Mouse (Mus musculus) thymus, adult 2 months (tissue): Measurements from ENCODE around the gene Kpna7. TPM values are rescaled to one million over a fixed set of nuclear protein-coding genes. Genes with fewer than 3 reads are reported as not detected.

Experiments used
- DNase-seq: peaks from one replicate; pipeline ENCODE4 v3.0.0; 2021
- H3K27ac ChIP-seq: fragments of 200-500 bp; 2 replicates; pipeline ENCODE4 v1.5.1; 2012; ENCODE audit warnings: low read length, control low read depth; ENCODE audit not compliant: control insufficient read depth, insufficient read depth
- H3K27me3 ChIP-seq: fragments of 200-500 bp; 2 replicates; pipeline ENCODE4 v1.6.1; 2012; ENCODE audit warnings: mild to moderate bottlenecking, low read length, moderate library complexity, mixed read lengths; ENCODE audit not compliant: control insufficient read depth, insufficient read depth
- H3K36me3 ChIP-seq: fragments of 200-500 bp; 2 replicates; pipeline ENCODE4 v1.6.1; 2012; ENCODE audit warnings: mild to moderate bottlenecking, low read length, moderate library complexity; ENCODE audit not compliant: control insufficient read depth, insufficient read depth
- H3K4me1 ChIP-seq: fragments of 200-500 bp; replicated peaks from 2 replicates; pipeline ENCODE4 v1.6.1; 2012; ENCODE audit warnings: low read length; ENCODE audit not compliant: control insufficient read depth, insufficient read depth
- H3K4me3 ChIP-seq: fragments of 200-500 bp; 2 replicates; pipeline ENCODE4 v1.5.1; 2012; ENCODE audit warnings: mild to moderate bottlenecking, low read length, control low read depth, moderate library complexity; ENCODE audit not compliant: control insufficient read depth, insufficient read depth
- CTCF ChIP-seq: fragments of 200-500 bp; IDR thresholded peaks from 2 replicates; pipeline ENCODE4 v1.5.1; 2012; ENCODE audit warnings: mild to moderate bottlenecking, control low read depth, low read length, moderate library complexity, borderline replicate concordance; ENCODE audit not compliant: control insufficient read depth, poor library complexity, insufficient read depth; ENCODE audit errors: extremely low read depth
- POLR2A ChIP-seq: fragments of 200-500 bp; IDR thresholded peaks from 2 replicates; pipeline ENCODE4 v1.6.1; 2012; ENCODE audit warnings: mild to moderate bottlenecking, low read length, control low read depth, moderate library complexity; ENCODE audit not compliant: control insufficient read depth, poor library complexity, insufficient read depth; ENCODE audit errors: extremely low read depth
- WGBS: fragments of 180-500 bp; shearing (Covaris S2); methylation state at CpG from one replicate; pipeline ENCODE4 v1.1.7; 2018; 5-methylcytosine and 5-hydroxymethylcytosine counted together
- polyA plus RNA-seq: library from polyadenylated mRNA; depleted of rRNA; stranded (reverse); fragments of >200 nt; gene quantifications from 2 replicates; pipeline ENCODE4 v1.2.3, GENCODE M21; 2012

The Kpna7 gene
- polyA plus RNA-seq, 1 experiment = 0.27 TPM

DNA sequence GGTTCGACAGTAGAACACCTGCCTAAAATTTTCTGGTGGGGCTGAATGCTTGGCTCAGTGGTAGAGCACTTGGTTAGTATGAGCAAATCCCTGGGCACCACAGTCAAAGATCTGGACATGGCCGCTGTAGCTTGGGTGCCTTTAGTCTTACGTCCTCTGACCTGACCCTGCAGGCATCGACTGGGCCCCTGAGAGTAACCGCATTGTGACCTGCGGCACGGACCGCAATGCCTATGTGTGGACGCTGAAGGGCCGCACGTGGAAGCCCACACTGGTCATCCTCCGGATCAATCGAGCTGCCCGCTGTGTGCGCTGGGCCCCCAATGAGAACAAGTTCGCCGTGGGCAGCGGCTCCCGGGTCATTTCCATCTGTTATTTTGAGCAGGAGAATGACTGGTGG is 39.6 kb upstream of the Kpna7 start:
- WGBS = 97% methylated on average over 19 of the region's 19 CpGs
- H3K4me3 ChIP-seq = no peak overlapping the region
- H3K27ac ChIP-seq = no peak overlapping the region
- H3K4me1 ChIP-seq = no peaks in the 10 kb centered on the region
- no peak for DNase-seq
- TF ChIP-seq CTCF = no peak
- no peak for TF ChIP-seq POLR2A
- H3K27me3 ChIP-seq = no peaks in the 10 kb centered on the region
- peaks cover 57% of the 10 kb centered on the region for H3K36me3 ChIP-seq

DNA sequence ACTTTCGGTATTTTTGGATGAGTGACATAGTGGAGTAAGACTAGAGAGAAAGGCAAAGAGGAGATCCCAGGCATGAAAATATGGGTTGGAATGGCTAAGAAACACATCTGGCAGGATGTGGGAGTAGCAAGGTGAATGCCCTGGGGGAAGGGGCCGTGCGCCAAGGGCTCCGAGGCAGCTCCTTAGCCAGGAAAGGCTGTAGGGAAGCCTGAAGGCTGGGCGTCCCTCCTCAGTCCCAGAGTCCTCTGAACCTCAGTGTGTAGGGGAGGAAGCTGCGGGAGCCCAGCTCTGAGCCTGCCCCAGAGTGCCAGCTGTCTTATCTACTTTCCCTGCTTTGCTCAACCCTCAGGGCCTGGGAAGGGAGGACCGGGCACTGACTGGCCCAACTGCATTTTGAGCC is 37.1 kb upstream of the Kpna7 start:
- H3K4me1 ChIP-seq = peaks cover 10% of the 10 kb centered on the region
- no peaks in the 10 kb centered on the region for H3K27me3 ChIP-seq
- H3K36me3 ChIP-seq = peaks cover 37% of the 10 kb centered on the region
- WGBS = 93% methylated on average over 7 of the region's 7 CpGs
- no peak overlapping the region for H3K27ac ChIP-seq
- TF ChIP-seq CTCF (no peak), POLR2A (no peak)
- no peak overlapping the region for H3K4me3 ChIP-seq
- DNase-seq = no peak

DNA sequence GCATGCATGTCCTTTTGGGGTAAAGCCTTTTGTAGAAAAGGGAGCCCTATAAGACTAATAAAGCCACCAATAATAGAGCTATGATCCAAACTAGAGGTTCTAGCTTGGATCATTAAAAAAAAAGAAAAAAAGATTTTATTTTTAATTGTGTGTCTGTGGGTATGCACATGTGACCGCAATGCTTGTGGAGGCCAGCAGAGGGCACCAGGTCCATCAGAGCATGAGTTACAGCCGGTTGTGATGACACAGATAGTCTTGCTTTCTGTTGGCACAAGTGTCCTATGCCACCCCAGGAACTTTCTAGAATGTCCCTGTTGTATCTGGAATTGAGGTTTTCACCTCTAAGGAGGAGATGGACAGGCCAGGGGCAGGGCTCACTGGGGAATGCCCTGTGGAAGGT is 35.6 kb upstream of the Kpna7 start:
- H3K4me1 ChIP-seq = peaks cover 16% of the 10 kb centered on the region
- no peaks in the 10 kb centered on the region for H3K27me3 ChIP-seq
- no peak overlapping the region for H3K4me3 ChIP-seq
- H3K27ac ChIP-seq = no peak overlapping the region
- 91% methylated on average over 2 of the region's 2 CpGs for WGBS
- peak; percentile 23 for DNase-seq
- TF ChIP-seq CTCF (no peak), POLR2A (no peak)
- peaks cover 22% of the 10 kb centered on the region for H3K36me3 ChIP-seq

DNA sequence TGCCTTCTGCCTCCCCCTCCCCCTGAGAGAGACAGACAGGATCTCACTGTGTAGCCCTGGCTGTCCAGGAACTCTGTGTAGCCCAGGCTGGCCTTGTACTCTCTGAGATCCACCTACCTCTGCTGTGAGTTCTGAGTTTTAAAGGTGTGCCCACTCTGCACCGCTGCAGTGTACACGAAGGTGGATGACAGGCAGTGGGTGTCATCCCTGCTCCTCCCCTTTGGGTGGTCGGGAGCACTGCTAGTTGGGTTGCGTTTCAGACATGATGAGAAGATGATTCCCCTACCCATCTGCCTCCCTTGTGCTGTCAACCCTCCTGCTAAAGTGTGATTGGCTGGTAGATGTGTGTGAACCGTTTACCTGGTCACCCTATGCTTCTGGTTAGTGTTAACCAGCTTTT is 34.6 kb upstream of the Kpna7 start:
- peaks cover 12% of the 10 kb centered on the region; the same call in 1 of the 2 replicates for H3K36me3 ChIP-seq
- no peaks in the 10 kb centered on the region for H3K27me3 ChIP-seq
- H3K4me3 ChIP-seq = no peak overlapping the region
- no peak for DNase-seq
- no peak overlapping the region for H3K27ac ChIP-seq
- H3K4me1 ChIP-seq = peaks cover 21% of the 10 kb centered on the region
- whole genome bisulfite sequencing = 97% methylated on average over 5 of the region's 5 CpGs
- TF ChIP-seq POLR2A = no peak
- TF ChIP-seq CTCF = no peak

DNA sequence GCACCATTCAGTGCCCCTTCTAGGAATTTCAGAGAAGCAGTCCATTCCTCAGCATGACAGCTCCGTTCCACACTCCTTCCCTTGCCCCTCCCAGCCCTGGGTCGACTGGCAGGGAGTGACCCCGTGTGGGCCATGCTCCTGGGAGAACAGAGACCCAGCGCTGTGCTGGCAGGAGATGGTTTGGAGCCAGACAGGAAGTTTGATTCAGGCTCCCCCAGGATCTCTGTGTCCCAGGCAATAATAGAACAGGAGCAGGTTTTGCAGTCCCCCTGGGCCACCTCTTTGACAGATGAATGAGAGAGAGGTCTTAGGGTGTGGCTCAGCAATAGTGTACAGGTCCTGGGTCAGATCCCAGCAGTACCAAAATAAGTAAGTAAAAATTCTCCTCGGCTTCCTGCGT is 34.2 kb upstream of the Kpna7 start:
- WGBS = 84% methylated on average over 6 of the region's 6 CpGs
- TF ChIP-seq POLR2A = no peak
- TF ChIP-seq CTCF = no peak
- Histone ChIP-seq H3K4me3 (no peak overlapping the region), H3K27me3 (no peaks in the 10 kb centered on the region), H3K27ac (no peak overlapping the region), H3K36me3 (peaks cover 12% of the 10 kb centered on the region; the same call in 1 of the 2 replicates), H3K4me1 (peaks cover 22% of the 10 kb centered on the region)
- no peak for DNase-seq

DNA sequence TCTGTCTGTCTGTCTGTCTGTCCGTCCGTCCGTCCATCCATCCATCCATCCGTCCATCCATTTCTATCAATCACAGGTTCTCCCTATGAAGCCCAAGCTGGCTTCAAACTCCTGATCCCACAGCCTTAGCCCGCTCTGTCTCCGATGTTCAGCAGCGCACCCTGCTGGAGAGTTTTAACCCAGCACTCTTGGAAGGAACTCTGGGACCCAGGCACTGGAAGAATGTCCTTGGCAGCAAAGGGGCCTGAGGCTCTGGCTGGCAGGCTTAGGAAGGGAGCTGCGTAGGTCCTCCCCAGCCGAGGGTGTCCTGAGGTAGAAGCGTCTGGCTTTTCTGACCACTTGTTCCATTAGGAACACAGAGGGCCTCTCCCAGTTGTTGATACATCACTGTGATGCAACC is 33.1 kb upstream of the Kpna7 start:
- peak; percentile 72 for DNase-seq
- peak overlapping the region; percentile 31 for H3K4me3 ChIP-seq
- TF ChIP-seq POLR2A = no peak
- TF ChIP-seq CTCF = peak; percentile 85
- H3K4me1 ChIP-seq = peaks cover 22% of the 10 kb centered on the region
- no peaks in the 10 kb centered on the region for H3K27me3 ChIP-seq
- 62% methylated on average over 10 of the region's 10 CpGs for WGBS
- peak overlapping the region; percentile 96 for H3K27ac ChIP-seq
- H3K36me3 ChIP-seq = 0 out of 2 replicates have a peak, but pooled peaks cover 2% of the 10 kb centered on the region

DNA sequence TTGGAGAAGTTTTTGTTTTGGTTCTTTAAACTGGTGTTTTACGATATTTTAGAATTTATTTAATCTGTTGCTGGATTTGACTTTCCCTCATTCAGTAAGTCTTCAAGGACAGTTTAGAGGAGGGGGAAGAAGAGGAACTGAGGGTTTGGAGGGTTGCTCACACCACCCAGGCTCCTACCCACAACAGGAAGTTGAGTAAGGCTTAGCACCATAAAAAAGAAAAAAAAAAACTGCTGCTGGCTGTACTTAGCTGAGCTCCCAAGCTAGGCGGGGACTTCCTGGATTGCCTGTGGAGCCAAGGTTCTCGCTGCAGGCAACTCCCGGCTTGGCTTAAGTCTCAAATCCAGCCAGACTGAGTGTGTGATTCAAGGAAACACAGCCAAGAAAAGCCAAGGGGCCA is 32.5 kb upstream of the Kpna7 start:
- no peaks in the 10 kb centered on the region for H3K36me3 ChIP-seq
- H3K4me1 ChIP-seq = peaks cover 22% of the 10 kb centered on the region
- peak; percentile 59 for DNase-seq
- peak overlapping the region; percentile 31 for H3K4me3 ChIP-seq
- H3K27me3 ChIP-seq = no peaks in the 10 kb centered on the region
- WGBS = under 1% methylated on average over 4 of the region's 4 CpGs
- no peak for TF ChIP-seq CTCF
- H3K27ac ChIP-seq = peak overlapping the region; percentile 96
